Mouse (Mus musculus) E14TG2a.4 (cell line): ENCODE results near the gene Smim24.

Experiments used
- H3K27me3 ChIP-seq: 2 replicates; pipeline ENCODE4 v1.6.1; 2014; ENCODE audit warnings: low read length, control low read depth; ENCODE audit not compliant: insufficient read depth
- H3K36me3 ChIP-seq: 2 replicates; pipeline ENCODE4 v1.6.1; 2014; ENCODE audit warnings: low read length, control low read depth; ENCODE audit not compliant: insufficient read depth
- H3K4me1 ChIP-seq: replicated peaks from 2 replicates; pipeline ENCODE4 v1.6.1; 2014; ENCODE audit warnings: low read depth, low read length, control low read depth
- H3K4me3 ChIP-seq: replicated peaks from 2 replicates; pipeline ENCODE4 v1.5.1; 2014; ENCODE audit warnings: mild to moderate bottlenecking, low read length
- H3K9me3 ChIP-seq: 2 replicates; pipeline ENCODE4 v1.6.1; 2014; ENCODE audit warnings: low read length, control low read depth
- CTCF ChIP-seq: conservative IDR thresholded peaks from 2 replicates; pipeline ENCODE4 v1.5.1; 2014; ENCODE audit warnings: low read length
- NANOG ChIP-seq: IDR thresholded peaks from 2 replicates; pipeline ENCODE4 v1.6.1; 2014; ENCODE audit warnings: borderline replicate concordance, low read length, mixed read lengths
- POU5F1 ChIP-seq: IDR thresholded peaks from 2 replicates; pipeline ENCODE4 v1.6.1; 2014; ENCODE audit warnings: low read length, borderline replicate concordance

Smim24 gene

DNA sequence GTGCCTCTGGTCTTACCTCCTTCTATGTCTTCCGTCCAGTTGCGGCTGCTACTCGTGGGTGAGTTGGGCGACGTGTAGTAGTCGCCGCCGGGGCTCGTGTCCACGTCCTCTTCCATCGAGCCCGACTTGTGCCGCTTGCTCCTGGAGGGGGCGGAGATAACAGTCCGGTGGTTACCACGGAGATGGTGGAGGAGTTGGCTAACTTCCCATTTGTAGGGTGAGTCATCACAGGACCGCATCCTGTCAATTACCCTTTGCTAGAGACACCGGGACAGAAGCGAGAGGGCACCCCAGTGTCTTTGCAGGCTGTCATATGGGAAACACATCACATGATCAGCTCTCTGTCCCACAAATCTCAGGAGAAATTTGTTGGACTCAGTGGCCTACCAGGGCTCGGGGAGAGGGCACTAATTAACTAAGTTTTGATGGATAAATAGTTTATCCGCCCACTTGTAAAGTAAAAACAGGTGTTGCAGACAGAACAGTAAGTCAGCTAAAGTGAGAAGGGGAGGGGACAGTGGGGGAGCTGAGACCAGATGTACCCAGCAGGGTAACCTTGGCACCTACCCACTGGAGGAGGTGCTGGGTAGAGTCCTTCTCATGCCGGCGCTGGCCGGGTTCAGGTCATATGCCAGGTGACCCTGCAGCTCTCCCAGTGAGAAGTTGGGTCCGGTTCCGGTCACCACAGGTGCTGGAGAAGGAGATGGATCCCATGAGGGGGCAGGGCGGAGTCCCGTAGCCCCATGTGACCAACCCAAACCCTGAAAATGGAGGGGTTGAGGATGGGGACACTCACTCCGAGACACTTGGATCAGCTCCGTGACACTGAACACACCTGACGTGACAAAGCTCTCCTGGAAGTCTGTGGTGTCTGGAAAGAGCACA, 14.9 kb downstream of the Smim24 start:
- peaks cover 49% of the 10 kb centered on the region for H3K36me3 ChIP-seq
- H3K9me3 ChIP-seq, result no peaks in the 10 kb centered on the region
- H3K4me3 ChIP-seq, result peak overlapping the region; percentile 66
- H3K4me1 ChIP-seq, result peaks cover 99% of the 10 kb centered on the region
- TF ChIP-seq CTCF, result no peak
- no peak for TF ChIP-seq NANOG
- TF ChIP-seq POU5F1, result no peak
- 0 out of 2 replicates have a peak, but pooled peaks cover 8% of the 10 kb centered on the region for H3K27me3 ChIP-seq

DNA sequence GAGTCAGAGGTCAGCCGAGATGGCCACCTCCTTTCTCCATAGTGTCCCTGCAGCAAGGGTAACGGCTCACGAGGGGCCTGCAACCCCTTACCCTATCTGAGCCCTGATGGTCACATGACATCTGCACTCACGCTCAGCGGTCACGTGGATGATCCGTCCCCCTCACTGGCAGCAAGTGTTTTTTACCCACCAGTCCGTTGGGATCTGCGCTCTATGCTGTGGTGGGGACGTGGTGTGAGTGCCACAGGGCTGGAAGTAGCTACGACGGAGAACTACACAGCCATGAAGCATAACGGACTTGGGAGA, 15.5 kb downstream of the Smim24 start:
- Histone ChIP-seq H3K9me3 (no peaks in the 10 kb centered on the region), H3K4me1 (peaks cover 99% of the 10 kb centered on the region), H3K4me3 (peak overlapping the region; percentile 66), H3K27me3 (0 out of 2 replicates have a peak, but pooled peaks cover 8% of the 10 kb centered on the region), H3K36me3 (peaks cover 55% of the 10 kb centered on the region)
- no peak for TF ChIP-seq CTCF
- no peak for TF ChIP-seq POU5F1
- no peak for TF ChIP-seq NANOG

DNA sequence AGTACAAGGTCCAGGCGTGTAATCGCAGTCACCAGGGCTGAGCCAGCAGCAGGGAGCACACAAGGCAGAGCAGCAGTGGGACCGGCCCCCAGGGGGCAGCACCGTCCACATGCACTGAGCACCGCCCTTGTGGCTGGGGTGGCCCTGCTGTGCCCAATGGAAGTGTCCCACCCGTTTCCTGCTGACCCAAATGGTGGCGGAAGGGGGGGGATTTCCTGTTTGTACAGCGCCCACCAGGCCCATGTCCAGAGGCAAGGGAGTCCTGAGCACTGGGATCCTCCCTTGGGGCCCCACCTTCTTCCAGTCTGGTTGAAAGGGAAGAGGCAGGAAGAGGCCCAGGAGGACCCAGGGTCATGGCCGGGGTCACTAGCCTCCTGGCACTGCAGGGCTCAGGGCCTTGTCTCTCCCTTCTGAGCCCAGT, 16.0 kb downstream of the Smim24 start:
- Histone ChIP-seq H3K4me1 (peaks cover 99% of the 10 kb centered on the region), H3K9me3 (no peaks in the 10 kb centered on the region), H3K36me3 (peaks cover 55% of the 10 kb centered on the region), H3K4me3 (peak overlapping the region; percentile 66), H3K27me3 (0 out of 2 replicates have a peak, but pooled peaks cover 8% of the 10 kb centered on the region)
- no peak for TF ChIP-seq NANOG
- no peak for TF ChIP-seq POU5F1
- peak; percentile 61 for TF ChIP-seq CTCF

DNA sequence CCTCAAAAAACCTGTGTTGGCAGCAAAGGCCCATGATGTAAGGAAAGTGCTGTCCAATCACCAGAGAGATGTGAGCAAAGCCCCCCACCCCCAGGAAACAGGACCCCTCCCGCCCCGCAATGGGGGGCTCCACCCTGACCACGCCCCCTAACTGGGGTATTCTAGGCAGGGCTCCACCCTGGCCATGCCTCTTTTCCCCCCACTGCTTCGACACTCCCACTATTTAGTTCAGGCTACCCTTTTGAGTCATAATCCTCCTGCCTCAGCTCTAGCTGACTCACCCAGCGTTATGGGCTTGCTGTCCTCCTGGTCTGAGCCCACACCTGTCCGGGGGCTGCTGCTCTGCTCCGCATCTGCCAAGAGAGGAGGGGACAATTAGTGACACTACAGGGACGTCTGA, 16.5 kb downstream of the Smim24 start:
- H3K9me3 ChIP-seq, result no peaks in the 10 kb centered on the region
- peaks cover 55% of the 10 kb centered on the region for H3K36me3 ChIP-seq
- peak overlapping the region; percentile 73 for H3K4me3 ChIP-seq
- 0 out of 2 replicates have a peak, but pooled peaks cover 8% of the 10 kb centered on the region for H3K27me3 ChIP-seq
- H3K4me1 ChIP-seq, result peaks cover 99% of the 10 kb centered on the region
- TF ChIP-seq POU5F1 (no peak), NANOG (no peak)

DNA sequence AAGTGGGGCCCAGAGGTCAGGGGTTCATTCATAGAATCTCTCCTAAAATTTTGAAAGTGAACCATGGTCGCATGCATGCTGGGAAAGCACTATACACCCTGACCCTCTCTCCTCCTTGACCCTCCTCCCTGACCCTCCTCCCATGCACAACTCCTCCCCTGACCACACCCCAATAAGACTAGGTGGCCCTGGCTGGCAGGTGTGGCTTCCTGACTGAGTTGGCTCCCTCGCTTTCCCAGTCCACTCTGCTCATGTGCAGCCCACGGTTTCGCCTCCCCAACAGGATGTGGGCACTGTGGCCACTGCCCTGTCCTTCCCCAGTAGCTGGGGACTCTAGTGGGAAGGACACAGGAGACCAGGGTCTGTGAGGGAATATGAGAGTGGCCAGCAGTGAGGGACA, 17.5 kb downstream of the Smim24 start:
- Histone ChIP-seq H3K4me1 (peaks cover 100% of the 10 kb centered on the region), H3K27me3 (0 out of 2 replicates have a peak, but pooled peaks cover 8% of the 10 kb centered on the region), H3K9me3 (no peaks in the 10 kb centered on the region), H3K4me3 (peak overlapping the region; percentile 73), H3K36me3 (peaks cover 55% of the 10 kb centered on the region)
- TF ChIP-seq NANOG, result no peak
- no peak for TF ChIP-seq CTCF
- no peak for TF ChIP-seq POU5F1

DNA sequence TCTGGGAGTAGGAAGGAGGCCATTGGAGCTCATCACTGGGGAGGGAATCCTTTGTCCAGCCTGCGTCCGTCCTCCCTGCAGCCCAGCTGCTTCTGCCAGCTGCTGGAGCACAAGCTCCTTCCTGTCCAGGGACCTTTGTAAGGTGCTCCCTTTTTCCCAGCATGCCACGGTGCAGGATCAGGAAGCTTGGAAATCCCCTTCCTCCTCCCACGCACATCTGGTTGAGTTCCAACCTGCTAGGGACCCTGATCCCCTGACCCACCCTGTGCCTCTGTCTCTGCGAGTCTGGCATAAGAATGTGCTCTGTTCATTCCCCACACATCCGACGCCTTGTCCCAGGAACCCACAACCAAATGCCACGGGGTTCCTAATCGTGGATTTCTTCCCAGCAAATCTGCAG, 18.1 kb downstream of the Smim24 start:
- peaks cover 100% of the 10 kb centered on the region for H3K4me1 ChIP-seq
- peaks cover 48% of the 10 kb centered on the region for H3K36me3 ChIP-seq
- H3K27me3 ChIP-seq, result 0 out of 2 replicates have a peak, but pooled peaks cover 8% of the 10 kb centered on the region
- H3K9me3 ChIP-seq, result no peaks in the 10 kb centered on the region
- H3K4me3 ChIP-seq, result peak overlapping the region; percentile 73
- TF ChIP-seq NANOG, result no peak
- TF ChIP-seq POU5F1, result no peak

DNA sequence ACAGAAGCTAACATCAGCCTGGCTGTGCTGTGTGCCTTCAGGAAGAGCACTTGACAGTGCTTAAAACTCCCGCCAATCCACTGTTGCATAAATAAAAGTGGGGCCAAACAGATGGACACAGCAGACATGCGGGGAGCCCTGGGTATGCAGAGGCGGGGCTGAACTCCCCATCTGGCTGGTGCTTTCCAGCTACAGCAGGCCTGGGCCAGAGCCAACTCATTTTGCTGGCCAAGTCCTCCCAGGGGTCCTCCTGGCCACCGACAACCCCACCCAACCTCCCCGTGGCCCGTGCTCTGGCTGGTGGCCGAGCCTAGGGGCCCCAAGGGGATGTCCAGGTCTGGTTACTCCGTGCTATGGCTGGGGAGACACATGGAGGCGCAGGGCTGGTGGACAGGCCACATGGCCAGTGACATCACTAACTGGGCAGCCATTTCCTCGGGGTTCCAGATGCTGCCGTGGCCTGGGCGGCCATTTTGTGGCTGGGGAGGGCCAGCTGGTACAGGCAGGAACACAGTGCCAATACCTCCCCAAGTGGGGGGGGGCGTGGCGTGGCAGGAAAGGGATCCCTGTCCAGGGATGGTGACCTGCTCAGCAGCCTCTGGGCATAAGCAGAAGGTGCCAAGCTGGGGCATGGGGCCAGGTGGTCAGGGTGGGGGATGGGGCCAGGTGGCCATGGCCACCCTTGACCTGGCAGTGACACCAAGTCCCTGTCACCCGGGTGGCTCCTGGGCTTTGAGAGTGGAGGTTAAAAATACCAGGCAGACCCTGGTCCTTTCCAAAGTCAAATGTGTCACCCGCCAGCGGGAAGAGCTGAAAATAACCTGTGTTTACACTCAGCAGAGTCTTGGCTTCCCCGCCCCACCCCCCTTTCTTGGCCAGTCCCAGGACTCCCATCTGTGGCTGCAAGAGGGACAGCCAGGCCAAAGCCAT, 18.9 kb downstream of the Smim24 start:
- peak overlapping the region; percentile 73 for H3K4me3 ChIP-seq
- H3K36me3 ChIP-seq, result peaks cover 42% of the 10 kb centered on the region
- 0 out of 2 replicates have a peak, but pooled peaks cover 8% of the 10 kb centered on the region for H3K27me3 ChIP-seq
- H3K9me3 ChIP-seq, result no peaks in the 10 kb centered on the region
- H3K4me1 ChIP-seq, result peaks cover 98% of the 10 kb centered on the region
- TF ChIP-seq POU5F1 (no peak), NANOG (no peak), CTCF (no peak)
